Mouse (Mus musculus) intestine, embryonic 14.5 days (tissue): ENCODE results near the gene Gnl1. TPM values are rescaled to one million over a fixed set of nuclear protein-coding genes. Genes with fewer than 3 reads are reported as not detected.
"Not testable (repeated sequence)": the region's sequence is repeated elsewhere in the genome, so short reads cannot be mapped to it uniquely, and the experiment has no call there.

Experiments
- ATAC-seq: fragments of 200-750 bp; cut with Nextera tagmentation; replicated peaks from 2 replicates; pipeline ENCODE4 v1.8.0; 2017; ENCODE audit warnings: low read depth, moderate number of reproducible peaks, moderate TSS enrichment, moderate library complexity; ENCODE audit not compliant: low FRiP score, low TSS enrichment
- DNase-seq: peaks from one replicate; pipeline ENCODE4 v3.0.0-alpha.2; 2018; ENCODE audit warnings: low spot score
- H3K27ac ChIP-seq: fragments of 300-500 bp; sonication (generic); 2 replicates; pipeline ENCODE4 v1.5.1; 2014; ENCODE audit warnings: low read depth, mild to moderate bottlenecking, control low read depth
- H3K27me3 ChIP-seq: fragments of 300-500 bp; sonication (generic); replicated peaks from 2 replicates; pipeline ENCODE4 v1.6.1; 2014; ENCODE audit warnings: low read length, control low read depth; ENCODE audit not compliant: control insufficient read depth, insufficient read depth
- H3K36me3 ChIP-seq: fragments of 300-500 bp; sonication (generic); 2 replicates; pipeline ENCODE4 v1.6.1; 2014; ENCODE audit warnings: low read length, control low read depth; ENCODE audit not compliant: control insufficient read depth, insufficient read depth
- H3K4me1 ChIP-seq: fragments of 300-500 bp; sonication (generic); replicated peaks from 2 replicates; pipeline ENCODE4 v1.6.1; 2014; ENCODE audit warnings: low read length, control low read depth, mixed read lengths; ENCODE audit not compliant: control insufficient read depth, insufficient read depth
- H3K4me2 ChIP-seq: fragments of 300-500 bp; sonication (generic); 2 replicates; pipeline ENCODE4 v1.6.1; 2014; ENCODE audit warnings: low read length
- H3K4me3 ChIP-seq: fragments of 300-500 bp; sonication (generic); 2 replicates; pipeline ENCODE4 v1.5.1; 2014; ENCODE audit warnings: low read depth, low read length, control low read depth, mixed read lengths
- H3K9ac ChIP-seq: fragments of 300-500 bp; sonication (generic); 2 replicates; pipeline ENCODE4 v1.6.1; 2014; ENCODE audit warnings: mild to moderate bottlenecking, low read length
- H3K9me3 ChIP-seq: fragments of 300-500 bp; sonication (generic); 2 replicates; pipeline ENCODE4 v1.6.1; 2016; ENCODE audit warnings: low read length, control low read depth; ENCODE audit not compliant: control insufficient read depth
- WGBS: fragments of 180-500 bp; shearing (Covaris S2); extraction: QIAGEN DNeasy Blood & Tissue Kit; methylation state at CpG from one replicate; pipeline ENCODE4 v1.1.7; 2014; 5-methylcytosine and 5-hydroxymethylcytosine counted together
- polyA plus RNA-seq: library from polyadenylated mRNA; unstranded; fragments of >200 nt; fragmentation: Nextera tagmentation; extraction: Ambion mirVana; gene quantifications from 2 replicates; pipeline ENCODE4 v1.2.1, GENCODE M21; 2014

Gnl1 gene
- 37.8 and 38.3 TPM in 2 replicates for polyA plus RNA-seq

DNA sequence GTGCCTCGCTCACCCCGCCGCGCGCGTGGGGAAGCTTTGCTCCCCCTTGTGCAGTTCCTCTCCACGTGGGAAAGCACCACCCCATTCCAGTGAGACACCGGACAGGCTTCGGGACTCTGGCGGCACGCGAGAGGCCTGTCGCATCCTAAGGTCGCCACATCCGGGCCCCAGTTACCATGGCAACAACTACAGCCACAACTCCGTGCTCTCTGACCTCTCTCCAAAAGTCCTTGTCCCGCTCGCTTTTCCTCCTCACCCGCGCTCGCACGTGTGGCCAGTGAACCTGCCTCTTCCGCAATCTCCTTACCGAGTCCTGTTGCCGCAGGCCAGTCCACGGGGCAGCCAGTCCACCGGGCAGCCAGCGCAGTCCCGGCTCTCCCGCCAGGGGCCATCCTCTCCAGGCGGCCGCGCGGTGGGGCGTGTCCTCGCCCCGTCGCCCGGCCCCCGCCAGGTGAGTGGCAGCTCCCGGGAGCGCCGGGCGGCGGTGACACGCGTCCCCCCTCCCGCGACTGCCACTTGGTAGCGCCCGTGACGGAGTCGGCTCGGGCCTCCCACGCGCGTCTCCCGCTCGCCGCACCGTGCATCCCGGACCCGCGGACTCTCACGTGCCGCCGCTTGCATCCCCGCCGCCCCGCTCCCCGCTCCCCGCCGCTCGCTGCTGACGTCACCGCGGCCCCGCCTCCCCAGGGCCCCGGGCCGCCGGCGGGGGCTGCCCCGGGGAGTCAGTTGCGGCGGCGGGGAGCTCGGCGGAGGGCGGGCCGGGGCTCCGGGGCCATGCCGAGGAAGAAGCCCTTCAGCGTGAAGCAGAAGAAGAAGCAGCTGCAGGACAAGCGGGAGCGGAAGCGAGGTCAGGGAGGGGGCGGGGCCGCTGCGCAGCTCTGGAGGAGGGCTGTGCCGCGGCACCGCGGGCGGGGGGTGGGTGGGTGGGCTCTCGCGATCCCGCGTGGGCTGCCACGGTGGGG, at the start of gene Gnl1, which contains the start of gene Prr3:
TSS of gene Gnl1 (plus strand) at position 451 of the 962 bp plus-strand sequence.
TSS of gene Prr3 (minus strand) at position 836 of the 962 bp plus-strand sequence.
- Histone ChIP-seq H3K36me3 (peaks cover 41% of the 10 kb centered on the region), H3K27me3 (no peaks in the 10 kb centered on the region), H3K4me3 (peak within 1 kb of the TSS; percentile 98), H3K4me1 (peaks cover 15% of the 10 kb centered on the region), H3K27ac (peak within 1 kb of the TSS; percentile 98), H3K9ac (peak within 1 kb of the TSS; percentile 74), H3K9me3 (no peaks in the 10 kb centered on the region), H3K4me2 (peak within 1 kb of the TSS; percentile 89)
- under 1% methylated on average over 100 of the region's 109 CpGs for WGBS
- ATAC-seq (peak; percentile 92), DNase-seq (peak; percentile 99)

DNA sequence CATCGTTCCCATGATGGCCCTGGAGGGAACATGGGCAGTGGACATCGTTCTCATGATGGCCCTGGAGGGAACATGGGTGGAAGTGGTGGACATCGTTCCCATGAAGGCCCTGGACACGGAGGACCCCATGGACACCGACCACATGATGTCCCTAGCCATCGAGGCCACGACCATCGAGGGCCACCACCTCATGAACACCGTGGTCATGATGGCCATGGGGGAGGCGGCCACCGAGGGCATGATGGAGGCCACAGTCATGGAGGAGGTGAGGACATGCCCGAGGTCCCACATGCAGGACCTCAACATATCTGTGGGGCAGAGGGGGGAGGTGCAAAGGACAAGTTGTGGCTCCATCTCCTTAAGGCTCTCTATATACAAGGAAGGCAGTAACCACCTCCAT, 49.0 kb upstream of the Gnl1 start:
- Histone ChIP-seq H3K9me3 (no peaks in the 10 kb centered on the region), H3K4me1 (no peaks in the 10 kb centered on the region), H3K36me3 (peaks cover 58% of the 10 kb centered on the region), H3K27me3 (no peaks in the 10 kb centered on the region), H3K4me2 (no peak overlapping the region), H3K9ac (no peak overlapping the region), H3K27ac (no peak overlapping the region), H3K4me3 (no peak overlapping the region)
- ATAC-seq (no peak), DNase-seq (no peak)
- 96% methylated on average over 12 of the region's 12 CpGs for WGBS

DNA sequence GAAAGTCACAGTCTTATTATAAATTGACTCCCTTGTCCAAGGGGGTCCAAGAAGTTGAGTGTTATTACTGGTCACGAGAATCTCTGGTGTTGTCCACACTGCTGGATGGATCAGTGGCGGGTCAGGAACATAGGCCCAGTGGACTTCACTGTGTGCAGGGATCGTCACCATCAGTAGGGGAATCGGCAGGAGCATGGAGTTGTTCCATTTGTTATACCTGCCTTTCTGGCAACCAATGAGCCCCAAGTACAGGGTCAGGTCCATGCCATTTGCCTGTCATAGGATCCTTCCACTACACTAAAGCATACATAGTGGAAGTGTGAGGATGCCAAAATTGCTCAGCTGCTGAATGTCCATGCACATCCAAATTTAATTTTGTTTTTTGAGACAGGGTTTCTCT, 47.0 kb upstream of the Gnl1 start:
- no peaks in the 10 kb centered on the region for H3K9me3 ChIP-seq
- H3K4me1 ChIP-seq = no peaks in the 10 kb centered on the region
- 77% methylated on average over 4 of the region's 4 CpGs for WGBS
- no peaks in the 10 kb centered on the region for H3K27me3 ChIP-seq
- no peak overlapping the region for H3K27ac ChIP-seq
- H3K4me2 ChIP-seq = no peak overlapping the region
- DNase-seq = no peak
- peaks cover 40% of the 10 kb centered on the region for H3K36me3 ChIP-seq
- no peak for ATAC-seq
- H3K4me3 ChIP-seq = no peak overlapping the region
- H3K9ac ChIP-seq = no peak overlapping the region

GRCm38 (mm10) chr17:35935763-35936162, 43.9 kb upstream of the Gnl1 start:
- H3K9me3 ChIP-seq, H3K4me3 ChIP-seq, H3K4me2 ChIP-seq, DNase-seq, H3K9ac ChIP-seq, H3K36me3 ChIP-seq, H3K27ac ChIP-seq, H3K27me3 ChIP-seq, ATAC-seq, H3K4me1 ChIP-seq: not testable (repeated sequence)
- 82% methylated on average over 14 of the region's 14 CpGs for WGBS

- Histone ChIP-seq H3K27me3 (no peaks in the 10 kb centered on the region), H3K9me3 (no peaks in the 10 kb centered on the region), H3K4me1 (no peaks in the 10 kb centered on the region), H3K9ac (no peak overlapping the region), H3K27ac (no peak overlapping the region), H3K4me3 (no peak overlapping the region), H3K36me3 (no peaks in the 10 kb centered on the region), H3K4me2 (no peak overlapping the region)
- 39% methylated on average over 2 of the region's 2 CpGs for WGBS
- DNase-seq (peak; percentile 68), ATAC-seq (0 out of 2 replicates have a peak, but pooled peaks have one; percentile 58)
Observed at GRCm38 (mm10) chr17:35937700-35938348, 41.8 kb upstream of the Gnl1 start.

GRCm38 (mm10) chr17:35939108-35939507, 40.5 kb upstream of the Gnl1 start:
- Histone ChIP-seq H3K4me3 (no peak overlapping the region), H3K4me1 (no peaks in the 10 kb centered on the region), H3K9ac (no peak overlapping the region), H3K4me2 (no peak overlapping the region), H3K27ac (no peak overlapping the region), H3K27me3 (no peaks in the 10 kb centered on the region), H3K9me3 (no peaks in the 10 kb centered on the region), H3K36me3 (no peaks in the 10 kb centered on the region)
- DNase-seq (no peak), ATAC-seq (no peak)
- 39% methylated on average over 2 of the region's 2 CpGs for WGBS

- Histone ChIP-seq H3K27ac (no peak overlapping the region), H3K36me3 (no peaks in the 10 kb centered on the region), H3K27me3 (no peaks in the 10 kb centered on the region), H3K4me3 (no peak overlapping the region), H3K4me1 (no peaks in the 10 kb centered on the region), H3K9me3 (no peaks in the 10 kb centered on the region), H3K9ac (no peak overlapping the region), H3K4me2 (no peak overlapping the region)
- 55% methylated on average over 1 of the region's 1 CpGs for WGBS
- no peak for DNase-seq
- ATAC-seq = no peak
Observed at GRCm38 (mm10) chr17:35939941-35940340, 39.7 kb upstream of the Gnl1 start.

GRCm38 (mm10) chr17:35950946-35951345, 28.7 kb upstream of the Gnl1 start:
- H3K9me3 ChIP-seq, H3K4me1 ChIP-seq, H3K36me3 ChIP-seq, DNase-seq, H3K9ac ChIP-seq, H3K4me3 ChIP-seq, H3K27me3 ChIP-seq, ATAC-seq, H3K4me2 ChIP-seq, H3K27ac ChIP-seq: not testable (repeated sequence)
